Comparison of ENCODE assay signal across 24 mouse cellular contexts in genomic region chr13:95425484-95425883, GRCm38 (mm10). TPM values are rescaled to one million over a fixed set of nuclear protein-coding genes. Genes with fewer than 3 reads are reported as not detected.
DNase-seq lines count a peak whose midpoint lies in the region; ATAC-seq lines count a peak whose summit lies in the region.
"Had no signal": no experiment of that assay in that cellular context is flagged by ENCODE, and none has a peak within 500 bp of the region (broad histone marks: within the 10 kb centered on the region; RNA-seq: fewer than 3 reads in every experiment).

No protein-coding gene starts in this region.

- no peak for ATAC-seq in heart, embryonic 15.5 days (replicated peaks; ENCODE audit: insufficient number of reproducible peaks, insufficient read depth, low FRiP score, low read depth)
- no peak for ATAC-seq in midbrain, embryonic 14.5 days (ENCODE audit: low FRiP score, low TSS enrichment)
- ATAC-seq in forebrain, embryonic 16.5 days: peak; percentile 81
- ATAC-seq: CD4-positive, CD25-positive, alpha-beta regulatory T cell, adult 4 months had no signal

- no peaks in the 10 kb centered on the region for H3K27me3 ChIP-seq in heart, embryonic 15.5 days
- H3K27me3 ChIP-seq in midbrain, embryonic 14.5 days (ENCODE audit: control insufficient read depth, insufficient read depth, low read length): no peaks in the 10 kb centered on the region
- H3K27me3 ChIP-seq in midbrain, embryonic 10.5 days (ENCODE audit: low read depth, poor library complexity, severe bottlenecking): no peaks in the 10 kb centered on the region
- H3K27me3 ChIP-seq in forebrain, embryonic 16.5 days (replicated peaks; ENCODE audit: control insufficient read depth, insufficient read depth, low read length): no peaks in the 10 kb centered on the region
- H3K27me3 ChIP-seq: midbrain, embryonic 12.5 days had no signal

- WGBS in heart, embryonic 15.5 days: 43% methylated on average over 6 of the region's 6 CpGs
- WGBS in midbrain, embryonic 14.5 days: 29% methylated on average over 6 of the region's 6 CpGs
- WGBS in midbrain, embryonic 10.5 days: 68% methylated on average over 6 of the region's 6 CpGs
- WGBS in forebrain, embryonic 16.5 days: 19% methylated on average over 6 of the region's 6 CpGs

- no peak for DNase-seq in heart, adult 11 months
- DNase-seq in midbrain, embryonic 14.5 days: peak; percentile 58
- DNase-seq in midbrain, embryonic 10.5 days (ENCODE audit: low spot score): no peak
- no peak for DNase-seq in right cerebral cortex, postnatal 4 days
- no peak for DNase-seq in embryo, embryonic 10 days (ENCODE audit: low spot score)
- DNase-seq: adrenal gland, postnatal 36 days; cerebellum, adult 9-10 months; gastrocnemius, postnatal 14 days; kidney, adult 18-20 months; lung, adult 2 months; lung, postnatal 4 days; right cerebral cortex, postnatal 25 days; thymus, postnatal 14 days had no signal

- no peaks in the 10 kb centered on the region for H3K9me3 ChIP-seq in heart, embryonic 15.5 days (replicated peaks)
- H3K9me3 ChIP-seq in midbrain, embryonic 14.5 days (ENCODE audit: control insufficient read depth, low read length): no peaks in the 10 kb centered on the region
- no peaks in the 10 kb centered on the region for H3K9me3 ChIP-seq in midbrain, embryonic 10.5 days (replicated peaks)
- H3K9me3 ChIP-seq in forebrain, embryonic 16.5 days (ENCODE audit: control insufficient read depth, low read length): no peaks in the 10 kb centered on the region
- H3K9me3 ChIP-seq: G1E; limb, embryonic 10.5 days; midbrain, embryonic 12.5 days had no signal

- peak overlapping the region; percentile 21; the same call in 1 of the 2 replicates for H3K4me3 ChIP-seq in heart, embryonic 15.5 days
- no peak overlapping the region for H3K4me3 ChIP-seq in midbrain, embryonic 14.5 days (replicated peaks; ENCODE audit: low read depth, low read length)
- H3K4me3 ChIP-seq in midbrain, embryonic 10.5 days: no peak overlapping the region
- no peak overlapping the region for H3K4me3 ChIP-seq in forebrain, embryonic 16.5 days (replicated peaks; ENCODE audit: low read length)
- H3K4me3 ChIP-seq: left cerebral cortex, adult 2 months; limb, embryonic 10.5 days; midbrain, embryonic 12.5 days had no signal

- H3K4me1 ChIP-seq in heart, embryonic 15.5 days (replicated peaks): no peaks in the 10 kb centered on the region
- peaks cover 3% of the 10 kb centered on the region; the same call in 1 of the 2 replicates for H3K4me1 ChIP-seq in midbrain, embryonic 14.5 days (ENCODE audit: control insufficient read depth, insufficient read depth, low read length)
- H3K4me1 ChIP-seq in midbrain, embryonic 10.5 days: peaks cover 13% of the 10 kb centered on the region
- peaks cover 7% of the 10 kb centered on the region for H3K4me1 ChIP-seq in forebrain, embryonic 16.5 days (replicated peaks; ENCODE audit: control insufficient read depth, insufficient read depth, low read length)
- H3K4me1 ChIP-seq: limb, embryonic 10.5 days; midbrain, embryonic 12.5 days had no signal

- no peaks in the 10 kb centered on the region for H3K36me3 ChIP-seq in heart, embryonic 15.5 days
- H3K36me3 ChIP-seq in midbrain, embryonic 14.5 days (ENCODE audit: control insufficient read depth, insufficient read depth, low read length): no peaks in the 10 kb centered on the region
- H3K36me3 ChIP-seq in midbrain, embryonic 10.5 days: no peaks in the 10 kb centered on the region
- no peaks in the 10 kb centered on the region for H3K36me3 ChIP-seq in forebrain, embryonic 16.5 days (ENCODE audit: control insufficient read depth, insufficient read depth)
- H3K36me3 ChIP-seq: G1E; limb, embryonic 10.5 days; midbrain, embryonic 12.5 days had no signal

- H3K27ac ChIP-seq in heart, embryonic 15.5 days: no peak overlapping the region
- no peak overlapping the region for H3K27ac ChIP-seq in midbrain, embryonic 14.5 days (replicated peaks; ENCODE audit: low read depth, low read length)
- H3K27ac ChIP-seq in midbrain, embryonic 10.5 days (replicated peaks): no peak overlapping the region
- no peak overlapping the region for H3K27ac ChIP-seq in forebrain, embryonic 16.5 days (ENCODE audit: low read length)
- H3K27ac ChIP-seq: left cerebral cortex, adult 2 months; limb, embryonic 10.5 days; midbrain, embryonic 12.5 days; stomach, postnatal 0 days had no signal

- peak overlapping the region; percentile 48 for H3K4me2 ChIP-seq in heart, embryonic 15.5 days
- no peak overlapping the region for H3K4me2 ChIP-seq in midbrain, embryonic 14.5 days (ENCODE audit: low read length)
- H3K4me2 ChIP-seq in forebrain, embryonic 16.5 days (ENCODE audit: low read length): peak overlapping the region; percentile 22
- H3K4me2 ChIP-seq: liver, embryonic 11.5 days; midbrain, embryonic 12.5 days had no signal

- H3K9ac ChIP-seq in heart, embryonic 15.5 days: 0 out of 2 replicates have a peak overlapping the region, but pooled peaks have one; percentile 15
- no peak overlapping the region for H3K9ac ChIP-seq in midbrain, embryonic 14.5 days (replicated peaks; ENCODE audit: low read length)
- H3K9ac ChIP-seq in forebrain, embryonic 16.5 days (replicated peaks; ENCODE audit: low read depth, low read length): no peak overlapping the region
- H3K9ac ChIP-seq: midbrain, embryonic 12.5 days had no signal

RNA-seq across cellular contexts. Expression of gene Crhbp, which starts 19.2 kb away (rescaled TPM):
- 0.11 and 0.42 TPM in 2 replicates for polyA plus RNA-seq in heart, embryonic 15.5 days (2015; fragmentation: Nextera tagmentation; extraction: Ambion mirVana)
- 3.2 and 3.3 TPM in 2 replicates for polyA plus RNA-seq in midbrain, embryonic 14.5 days (2014; fragmentation: Nextera tagmentation; extraction: Ambion mirVana)
- 1.4 and 1.8 TPM in 2 replicates for polyA plus RNA-seq in midbrain, embryonic 10.5 days (2016; fragmentation: Nextera tagmentation; extraction: Ambion mirVana)
- polyA plus RNA-seq in forebrain, embryonic 16.5 days (2015; fragmentation: Nextera tagmentation; extraction: Ambion mirVana): 0.93 and 1.2 TPM in 2 replicates
- polyA plus RNA-seq: CD4-positive, CD25-positive, alpha-beta regulatory T cell, adult 4 months; G1E; lung, adult 2 months had no signal

RNA-seq across cellular contexts. Expression of gene Aggf1, which starts 50.3 kb away (rescaled TPM):
- polyA plus RNA-seq in heart, embryonic 15.5 days (2015; fragmentation: Nextera tagmentation; extraction: Ambion mirVana): 21.3 and 26.7 TPM in 2 replicates
- 35.7 and 46.4 TPM in 2 replicates for polyA plus RNA-seq in midbrain, embryonic 14.5 days (2014; fragmentation: Nextera tagmentation; extraction: Ambion mirVana)
- polyA plus RNA-seq in midbrain, embryonic 10.5 days (2016; fragmentation: Nextera tagmentation; extraction: Ambion mirVana): 41.0 and 41.9 TPM in 2 replicates
- polyA plus RNA-seq in forebrain, embryonic 16.5 days (2015; fragmentation: Nextera tagmentation; extraction: Ambion mirVana): 42.3 and 47.3 TPM in 2 replicates

RNA-seq across cellular contexts. Expression of gene S100z, which starts 53.0 kb away (rescaled TPM):
- polyA plus RNA-seq in heart, embryonic 15.5 days (2015; fragmentation: Nextera tagmentation; extraction: Ambion mirVana): not detected in 2 replicates
- not detected in 2 replicates for polyA plus RNA-seq in midbrain, embryonic 14.5 days (2014; fragmentation: Nextera tagmentation; extraction: Ambion mirVana)
- polyA plus RNA-seq in midbrain, embryonic 10.5 days (2016; fragmentation: Nextera tagmentation; extraction: Ambion mirVana): not detected in 2 replicates
- not detected in 2 replicates for polyA plus RNA-seq in forebrain, embryonic 16.5 days (2015; fragmentation: Nextera tagmentation; extraction: Ambion mirVana)
- polyA plus RNA-seq: CD4-positive, CD25-positive, alpha-beta regulatory T cell, adult 4 months; cortical plate, adult 2 months; G1E; limb, embryonic 10.5 days; liver, embryonic 11.5 days; lung, adult 2 months; midbrain, embryonic 12.5 days; neural tube, embryonic 11.5 days had no signal
